Mouse (Mus musculus) kidney, adult 2 months (tissue): ENCODE results near the gene Cep164. TPM values are rescaled to one million over a fixed set of nuclear protein-coding genes. Genes with fewer than 3 reads are reported as not detected.
"Not testable (repeated sequence)": the region's sequence is repeated elsewhere in the genome, so short reads cannot be mapped to it uniquely, and the experiment has no call there.

Experiments used
- DNase-seq: peaks from one replicate; pipeline ENCODE4 v3.0.0; 2021
- H3K27ac ChIP-seq: fragments of 200-500 bp; 2 replicates; pipeline ENCODE4 v1.5.1; 2012; ENCODE audit warnings: low read depth, low read length, control low read depth, inconsistent platforms; ENCODE audit not compliant: insufficient read depth
- H3K27me3 ChIP-seq: fragments of 200-500 bp; replicated peaks from 2 replicates; pipeline ENCODE4 v1.6.1; 2012; ENCODE audit warnings: mild to moderate bottlenecking, moderate library complexity, low read length, inconsistent platforms; ENCODE audit not compliant: control insufficient read depth, insufficient read depth
- H3K36me3 ChIP-seq: fragments of 200-500 bp; 2 replicates; pipeline ENCODE4 v1.6.1; 2012; ENCODE audit warnings: mild to moderate bottlenecking, moderate library complexity, low read length, inconsistent platforms; ENCODE audit not compliant: control insufficient read depth, insufficient read depth
- H3K4me1 ChIP-seq: fragments of 200-500 bp; 2 replicates; pipeline ENCODE4 v1.6.1; 2011; ENCODE audit warnings: low read length; ENCODE audit not compliant: control insufficient read depth, insufficient read depth
- H3K4me3 ChIP-seq: fragments of 200-500 bp; 2 replicates; pipeline ENCODE4 v1.5.1; 2011; ENCODE audit warnings: mild to moderate bottlenecking, low read depth, low read length, control low read depth; ENCODE audit not compliant: insufficient read depth
- CTCF ChIP-seq: fragments of 200-500 bp; conservative IDR thresholded peaks from 2 replicates; pipeline ENCODE4 v1.5.1; 2011; ENCODE audit warnings: low read depth, mild to moderate bottlenecking, control low read depth, low read length, moderate library complexity, mixed read lengths; ENCODE audit not compliant: insufficient read depth, insufficient read length
- POLR2A ChIP-seq: fragments of 200-500 bp; IDR thresholded peaks from one replicate; pipeline ENCODE4 v1.6.1; 2011; ENCODE audit warnings: low read depth, low read length, control low read depth
- WGBS: fragments of 180-500 bp; shearing (Covaris S2); methylation state at CpG from one replicate; pipeline ENCODE4 v1.1.7; 2018; 5-methylcytosine and 5-hydroxymethylcytosine counted together
- polyA plus RNA-seq: library from polyadenylated mRNA; depleted of rRNA; stranded (reverse); fragments of >200 nt; gene quantifications from 2 replicates; pipeline ENCODE4 v1.2.3, GENCODE M21; 2012

The Cep164 gene
- polyA plus RNA-seq, 1 experiment: 14.6 TPM

GRCm38 (mm10) chr9:45788405-45788804, 40.1 kb downstream of the Cep164 start:
- TF ChIP-seq CTCF (no peak), POLR2A (no peak)

GRCm38 (mm10) chr9:45787547-45787946, 40.9 kb downstream of the Cep164 start:
- no peak overlapping the region for H3K27ac ChIP-seq
- H3K27me3 ChIP-seq: no peaks in the 10 kb centered on the region
- 79% methylated on average over 6 of the region's 6 CpGs for WGBS
- DNase-seq: no peak
- TF ChIP-seq CTCF (no peak), POLR2A (no peak)
- no peaks in the 10 kb centered on the region for H3K4me1 ChIP-seq
- H3K4me3 ChIP-seq: no peak overlapping the region
- H3K36me3 ChIP-seq: no peaks in the 10 kb centered on the region

More at GRCm38 (mm10) chr9:45788405-45788804, 40.1 kb downstream of the Cep164 start:
- Histone ChIP-seq H3K36me3 (no peaks in the 10 kb centered on the region), H3K27me3 (no peaks in the 10 kb centered on the region), H3K4me3 (no peak overlapping the region), H3K27ac (no peak overlapping the region), H3K4me1 (no peaks in the 10 kb centered on the region)
- 70% methylated on average over 5 of the region's 5 CpGs for WGBS
- DNase-seq: no peak

DNA sequence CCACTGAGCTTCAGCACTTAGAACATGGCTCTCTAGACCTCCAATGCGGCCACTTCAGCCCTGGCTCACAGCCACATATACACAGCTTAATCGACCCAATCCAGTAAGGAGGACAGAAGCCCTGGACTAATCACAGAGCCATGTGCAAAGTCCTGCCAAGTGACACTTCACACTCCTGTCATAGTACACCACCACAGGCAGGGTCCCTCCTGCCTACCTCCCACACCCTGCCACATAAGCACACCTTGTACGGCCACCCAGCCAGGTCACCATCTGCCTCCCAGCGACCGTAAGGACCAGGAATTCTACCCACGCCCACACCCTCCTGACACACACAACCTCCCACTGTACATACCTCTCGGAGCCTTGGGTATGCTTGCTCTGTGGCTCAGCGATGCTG, 41.4 kb downstream of the Cep164 start:
- Histone ChIP-seq H3K27me3 (no peaks in the 10 kb centered on the region), H3K36me3 (no peaks in the 10 kb centered on the region), H3K27ac (no peak overlapping the region), H3K4me3 (no peak overlapping the region), H3K4me1 (no peaks in the 10 kb centered on the region)
- DNase-seq: no peak
- no peak for TF ChIP-seq CTCF
- no peak for TF ChIP-seq POLR2A
- WGBS: 79% methylated on average over 8 of the region's 8 CpGs

DNA sequence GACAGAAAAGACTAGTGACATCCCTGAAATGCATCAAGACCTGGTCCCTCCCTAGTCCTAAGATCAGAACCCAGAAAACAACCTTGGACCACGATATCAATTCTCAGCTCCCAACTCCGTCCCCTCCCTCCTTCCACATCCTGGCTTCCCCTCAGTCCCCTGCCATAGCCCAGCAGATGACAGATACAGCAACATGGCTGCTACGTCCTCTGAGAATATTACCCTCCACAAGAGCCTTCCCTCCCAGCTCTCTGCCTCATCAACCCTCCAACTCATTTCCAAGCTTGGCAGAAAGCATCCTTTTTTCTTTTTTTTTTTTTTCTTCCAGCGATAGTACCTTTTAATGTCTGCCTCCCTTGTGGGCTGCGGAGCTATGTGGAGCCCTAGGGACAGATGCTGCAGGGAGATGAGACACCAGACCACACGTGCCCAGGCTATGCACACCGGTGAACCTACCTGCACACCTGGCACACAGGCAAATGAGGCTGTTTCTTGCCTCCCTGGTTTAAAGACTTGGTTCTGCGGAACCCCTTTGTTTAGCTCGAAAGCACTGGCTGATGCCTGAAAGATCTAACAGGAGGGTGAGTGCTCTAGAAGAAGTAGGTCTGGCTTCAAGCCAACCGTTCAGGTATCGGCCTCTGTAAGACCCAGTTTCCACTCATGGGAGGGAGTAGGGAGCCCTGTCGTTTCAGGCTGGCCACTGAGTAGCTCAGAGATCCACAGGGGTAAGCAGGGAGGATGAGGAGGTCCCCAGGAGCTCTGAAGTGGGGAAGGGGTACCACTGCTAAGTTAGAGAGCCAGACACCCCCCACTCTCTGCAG, 45.0 kb downstream of the Cep164 start:
- no peaks in the 10 kb centered on the region for H3K27me3 ChIP-seq
- H3K4me1 ChIP-seq: no peaks in the 10 kb centered on the region
- 82% methylated on average over 12 of the region's 12 CpGs for WGBS
- H3K36me3 ChIP-seq: no peaks in the 10 kb centered on the region
- H3K27ac ChIP-seq: no peak overlapping the region
- DNase-seq: no peak
- H3K4me3 ChIP-seq: no peak overlapping the region
- no peak for TF ChIP-seq POLR2A
- no peak for TF ChIP-seq CTCF

- H3K27me3 ChIP-seq: no peaks in the 10 kb centered on the region
- H3K4me1 ChIP-seq: no peaks in the 10 kb centered on the region
- no peak overlapping the region for H3K27ac ChIP-seq
- H3K36me3 ChIP-seq: no peaks in the 10 kb centered on the region; the same call in 1 of the 2 replicates
- H3K4me3 ChIP-seq: no peak overlapping the region
- DNase-seq: no peak
- TF ChIP-seq CTCF: no peak
- no peak for TF ChIP-seq POLR2A
- WGBS: 66% methylated on average over 6 of the region's 6 CpGs
These were observed 49.3 kb downstream of the Cep164 start for GRCm38 (mm10) chr9:45779201-45779600.

GRCm38 (mm10) chr9:45776176-45776575, 52.3 kb downstream of the Cep164 start:
- H3K27me3 ChIP-seq, H3K27ac ChIP-seq, H3K4me1 ChIP-seq, H3K4me3 ChIP-seq, H3K36me3 ChIP-seq, DNase-seq: not testable (repeated sequence)
- WGBS: 69% methylated on average over 3 of the region's 3 CpGs

DNA sequence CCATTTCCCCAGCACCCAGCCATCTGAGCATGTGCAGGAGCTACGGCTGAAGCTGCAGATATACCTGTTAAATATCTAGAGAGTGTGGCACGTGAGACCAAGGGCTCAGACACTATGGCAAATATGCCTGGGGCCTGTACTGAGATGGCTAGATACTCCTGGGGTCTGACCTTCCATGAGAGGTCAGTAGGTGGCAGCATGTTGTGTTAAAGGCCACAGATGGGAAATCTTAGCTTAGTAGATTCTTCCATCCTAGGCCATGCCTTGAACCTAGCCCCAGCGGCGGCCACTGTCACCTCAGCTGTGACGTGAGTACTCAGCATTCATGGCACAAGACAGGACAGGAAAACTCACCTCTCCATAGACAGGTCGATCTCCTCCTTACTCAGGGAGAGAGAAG, 54.4 kb downstream of the Cep164 start:
- no peak for DNase-seq
- TF ChIP-seq POLR2A (no peak), CTCF (no peak)
- H3K36me3 ChIP-seq: peaks cover 2% of the 10 kb centered on the region
- no peak overlapping the region for H3K4me3 ChIP-seq
- no peak overlapping the region for H3K27ac ChIP-seq
- no peaks in the 10 kb centered on the region for H3K27me3 ChIP-seq
- WGBS: 92% methylated on average over 6 of the region's 6 CpGs
- H3K4me1 ChIP-seq: no peaks in the 10 kb centered on the region
